Mouse (Mus musculus) midbrain, embryonic 16.5 days (tissue): ENCODE measurements at regions not wholly inside any gene's neighbourhood (a gene's known extent, or its start where the extent isn't known, plus 50 kb on each side); places are given as distances from the start of the nearest gene placed in this dataset.

Source experiments
- ATAC-seq: fragments of 200-750 bp; cut with Nextera tagmentation; 2 replicates; pipeline ENCODE4 v1.8.0; 2017; ENCODE audit warnings: moderate TSS enrichment
- H3K27ac ChIP-seq: fragments of 300-500 bp; sonication (generic); 2 replicates; pipeline ENCODE4 v1.5.1; 2014; ENCODE audit warnings: mild to moderate bottlenecking, low read length, mixed read lengths
- H3K27me3 ChIP-seq: fragments of 300-500 bp; sonication (generic); 2 replicates; pipeline ENCODE4 v1.6.1; 2014; ENCODE audit warnings: low read depth, low read length, mixed read lengths; ENCODE audit not compliant: control insufficient read depth, insufficient read depth
- H3K36me3 ChIP-seq: fragments of 300-500 bp; sonication (generic); 2 replicates; pipeline ENCODE4 v1.6.1; 2014; ENCODE audit warnings: mild to moderate bottlenecking, low read length, moderate library complexity, mixed read lengths; ENCODE audit not compliant: control insufficient read depth, insufficient read depth
- H3K4me1 ChIP-seq: fragments of 300-500 bp; sonication (generic); 2 replicates; pipeline ENCODE4 v1.6.1; 2014; ENCODE audit warnings: mild to moderate bottlenecking, low read length, mixed read lengths; ENCODE audit not compliant: control insufficient read depth, insufficient read depth
- H3K4me2 ChIP-seq: fragments of 300-500 bp; sonication (generic); 2 replicates; pipeline ENCODE4 v1.6.1; 2014; ENCODE audit warnings: mild to moderate bottlenecking, low read length, mixed read lengths
- H3K4me3 ChIP-seq: fragments of 300-500 bp; sonication (generic); 2 replicates; pipeline ENCODE4 v1.5.1; 2014; ENCODE audit warnings: low read depth, mild to moderate bottlenecking, low read length, moderate library complexity, mixed read lengths
- H3K9ac ChIP-seq: fragments of 300-500 bp; sonication (generic); 2 replicates; pipeline ENCODE4 v1.6.1; 2014; ENCODE audit warnings: low read depth, low read length, mixed read lengths
- H3K9me3 ChIP-seq: fragments of 300-500 bp; sonication (generic); replicated peaks from 2 replicates; pipeline ENCODE4 v1.6.1; 2014; ENCODE audit warnings: mild to moderate bottlenecking, low read length, mixed read lengths; ENCODE audit not compliant: control insufficient read depth, poor library complexity, severe bottlenecking
- WGBS: fragments of 180-500 bp; shearing (Covaris S2); extraction: QIAGEN DNeasy Blood & Tissue Kit; methylation state at CpG from one replicate; pipeline ENCODE4 v1.1.7; 2014; 5-methylcytosine and 5-hydroxymethylcytosine counted together

DNA sequence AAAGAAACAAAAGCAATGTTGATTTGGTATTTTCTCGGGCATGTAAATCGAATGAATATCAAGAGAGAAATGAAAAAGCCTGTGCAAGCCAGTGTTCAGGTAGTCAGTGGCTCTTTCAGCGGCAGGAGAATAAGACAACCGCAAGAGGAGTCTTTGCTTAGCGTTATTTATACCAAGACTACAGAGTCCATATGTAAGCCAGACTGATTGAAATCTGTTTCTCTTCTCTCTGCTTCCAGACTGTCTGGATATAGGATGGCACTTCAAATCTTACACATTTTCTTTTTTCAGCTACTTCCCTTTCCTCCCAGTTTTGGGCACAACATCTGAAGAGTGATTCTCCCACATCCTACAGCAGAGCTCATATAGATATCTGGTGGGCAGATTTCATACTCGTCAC, 105.9 kb upstream of the Tmco5 start:
- Histone ChIP-seq H3K36me3 (no peaks in the 10 kb centered on the region), H3K27ac (no peak overlapping the region), H3K9ac (no peak overlapping the region), H3K4me1 (peaks cover 2% of the 10 kb centered on the region; the same call in 1 of the 2 replicates), H3K9me3 (no peaks in the 10 kb centered on the region), H3K4me3 (no peak overlapping the region), H3K27me3 (no peaks in the 10 kb centered on the region), H3K4me2 (no peak overlapping the region)
- no peak for ATAC-seq
- 87% methylated on average over 6 of the region's 6 CpGs for WGBS

DNA sequence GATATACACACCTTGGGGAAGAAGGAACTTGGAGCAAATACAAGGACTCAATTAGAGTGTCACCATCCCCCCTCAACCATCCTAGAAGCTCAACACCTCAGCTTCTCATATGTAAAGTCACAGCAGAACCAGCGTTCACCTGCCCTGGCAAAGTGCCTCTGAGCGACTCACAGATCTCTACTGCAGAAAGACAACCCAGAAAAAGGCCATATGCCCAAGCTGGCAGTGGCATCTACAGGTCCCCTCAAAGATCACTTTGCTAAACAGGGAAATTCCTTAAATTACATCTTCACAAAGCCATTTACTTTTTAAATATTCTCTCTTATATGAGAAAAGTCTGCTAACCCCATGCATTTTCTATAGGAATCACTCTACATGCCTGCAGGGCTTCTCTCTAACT, 78.3 kb upstream of the Tmco5 start:
- no peak overlapping the region for H3K27ac ChIP-seq
- ATAC-seq, result no peak
- H3K27me3 ChIP-seq, result no peaks in the 10 kb centered on the region
- no peak overlapping the region for H3K4me2 ChIP-seq
- no peak overlapping the region for H3K9ac ChIP-seq
- no peaks in the 10 kb centered on the region for H3K36me3 ChIP-seq
- H3K4me3 ChIP-seq, result no peak overlapping the region
- 92% methylated on average over 2 of the region's 2 CpGs for WGBS
- no peaks in the 10 kb centered on the region for H3K9me3 ChIP-seq
- no peaks in the 10 kb centered on the region for H3K4me1 ChIP-seq

DNA sequence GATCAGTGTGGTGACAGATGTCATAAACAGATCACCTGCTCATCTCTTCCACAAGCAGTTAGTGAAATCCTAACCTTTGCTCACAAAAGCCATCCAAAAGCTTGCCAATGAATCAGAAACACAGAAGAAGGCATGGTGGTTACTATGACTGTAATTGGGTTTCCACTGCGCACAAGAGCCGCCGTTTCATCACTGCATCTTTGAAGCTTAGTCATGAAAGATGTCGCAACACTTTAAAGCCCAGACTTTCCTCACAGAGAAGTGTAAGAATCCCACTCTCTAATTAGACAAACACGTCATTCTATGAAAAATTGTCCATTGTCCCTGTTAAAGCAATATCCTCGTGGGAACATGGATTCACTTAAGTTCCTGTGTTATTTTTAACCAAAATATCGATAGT, 76.9 kb upstream of the Tmco5 start:
- no peaks in the 10 kb centered on the region for H3K9me3 ChIP-seq
- no peaks in the 10 kb centered on the region for H3K27me3 ChIP-seq
- 84% methylated on average over 7 of the region's 7 CpGs for WGBS
- no peaks in the 10 kb centered on the region for H3K4me1 ChIP-seq
- no peak overlapping the region for H3K4me2 ChIP-seq
- H3K9ac ChIP-seq, result no peak overlapping the region
- H3K4me3 ChIP-seq, result no peak overlapping the region
- no peaks in the 10 kb centered on the region for H3K36me3 ChIP-seq
- no peak for ATAC-seq
- H3K27ac ChIP-seq, result no peak overlapping the region

DNA sequence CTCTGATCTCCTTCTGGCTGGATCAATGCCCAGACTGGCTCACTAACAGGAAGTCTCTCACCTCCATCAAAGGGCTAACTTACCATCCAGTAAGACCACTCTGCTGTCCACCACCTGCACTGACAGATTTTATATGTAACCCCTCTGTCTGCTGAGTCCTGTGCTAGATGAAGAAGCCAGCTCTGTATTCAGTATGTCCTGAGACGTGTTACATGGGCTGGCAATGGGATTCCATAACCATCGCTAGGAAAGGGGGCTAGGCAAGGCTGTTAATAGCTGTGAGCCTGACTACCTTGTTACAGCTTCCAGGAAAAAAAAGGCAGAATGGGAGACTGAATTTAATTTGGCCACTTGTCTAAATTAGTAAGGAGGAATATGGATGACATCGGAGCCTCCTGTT, 71.3 kb upstream of the Tmco5 start:
- no peak overlapping the region for H3K9ac ChIP-seq
- H3K27me3 ChIP-seq, result no peaks in the 10 kb centered on the region; the same call in 1 of the 2 replicates
- H3K9me3 ChIP-seq, result no peaks in the 10 kb centered on the region
- H3K4me3 ChIP-seq, result no peak overlapping the region
- ATAC-seq, result peak; percentile 44; the same call in 1 of the 2 replicates
- no peak overlapping the region; the same call in 1 of the 2 replicates for H3K27ac ChIP-seq
- no peak overlapping the region for H3K4me2 ChIP-seq
- WGBS, result 46% methylated on average over 3 of the region's 3 CpGs
- H3K36me3 ChIP-seq, result no peaks in the 10 kb centered on the region
- H3K4me1 ChIP-seq, result 0 out of 2 replicates have a peak, but pooled peaks cover 2% of the 10 kb centered on the region

DNA sequence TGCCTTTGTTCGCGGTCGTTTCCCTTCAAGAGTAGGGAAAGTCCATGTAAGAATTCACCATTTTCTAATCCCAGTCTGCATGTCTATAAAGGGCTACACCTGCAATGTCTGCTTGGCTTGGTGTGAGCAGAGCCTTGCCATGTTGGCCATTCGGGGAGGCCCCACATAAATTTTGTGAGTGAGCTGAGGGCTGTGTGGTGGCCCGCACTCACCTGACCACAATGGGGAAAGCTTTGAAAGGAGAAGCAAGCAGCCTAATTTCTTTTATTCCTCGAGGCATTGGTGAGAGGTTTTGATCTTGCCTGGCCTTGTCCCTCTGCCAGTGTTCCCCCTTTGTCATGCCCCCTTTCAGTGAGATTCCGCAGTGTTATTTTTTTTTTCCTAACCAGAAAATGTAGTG, 70.9 kb upstream of the Tmco5 start:
- Histone ChIP-seq H3K4me2 (no peak overlapping the region), H3K4me3 (no peak overlapping the region), H3K27me3 (no peaks in the 10 kb centered on the region; the same call in 1 of the 2 replicates), H3K9me3 (no peaks in the 10 kb centered on the region), H3K9ac (no peak overlapping the region), H3K36me3 (no peaks in the 10 kb centered on the region), H3K4me1 (peaks cover 5% of the 10 kb centered on the region; the same call in 1 of the 2 replicates), H3K27ac (peak overlapping the region; percentile 28; the same call in 1 of the 2 replicates)
- no peak; the same call in 1 of the 2 replicates for ATAC-seq
- 27% methylated on average over 7 of the region's 7 CpGs for WGBS

DNA sequence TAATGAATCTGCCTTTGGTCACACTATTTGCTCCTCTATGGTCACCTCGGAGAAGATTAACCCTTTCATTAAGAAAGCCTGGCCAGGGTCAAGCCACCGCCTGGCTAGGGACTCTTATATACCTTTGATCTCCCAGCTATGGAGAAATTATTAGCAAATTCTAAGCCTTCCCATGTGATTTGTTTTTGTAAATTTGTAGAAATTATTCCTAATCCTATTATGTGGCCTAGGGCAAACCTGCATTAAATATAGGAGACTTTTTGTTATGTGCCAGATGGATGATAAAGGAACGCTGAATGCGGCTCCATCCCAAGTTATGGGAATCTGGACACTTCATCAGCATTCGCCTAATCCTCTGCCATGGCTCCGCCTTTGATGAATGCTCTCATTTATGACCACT, 70.4 kb upstream of the Tmco5 start:
- H3K4me3 ChIP-seq, result no peak overlapping the region
- no peaks in the 10 kb centered on the region for H3K9me3 ChIP-seq
- no peak overlapping the region for H3K27ac ChIP-seq
- H3K9ac ChIP-seq, result no peak overlapping the region
- H3K27me3 ChIP-seq, result no peaks in the 10 kb centered on the region; the same call in 1 of the 2 replicates
- peak; percentile 57; the same call in 1 of the 2 replicates for ATAC-seq
- 26% methylated on average over 6 of the region's 6 CpGs for WGBS
- no peaks in the 10 kb centered on the region for H3K36me3 ChIP-seq
- peaks cover 6% of the 10 kb centered on the region; the same call in 1 of the 2 replicates for H3K4me1 ChIP-seq
- H3K4me2 ChIP-seq, result no peak overlapping the region

DNA sequence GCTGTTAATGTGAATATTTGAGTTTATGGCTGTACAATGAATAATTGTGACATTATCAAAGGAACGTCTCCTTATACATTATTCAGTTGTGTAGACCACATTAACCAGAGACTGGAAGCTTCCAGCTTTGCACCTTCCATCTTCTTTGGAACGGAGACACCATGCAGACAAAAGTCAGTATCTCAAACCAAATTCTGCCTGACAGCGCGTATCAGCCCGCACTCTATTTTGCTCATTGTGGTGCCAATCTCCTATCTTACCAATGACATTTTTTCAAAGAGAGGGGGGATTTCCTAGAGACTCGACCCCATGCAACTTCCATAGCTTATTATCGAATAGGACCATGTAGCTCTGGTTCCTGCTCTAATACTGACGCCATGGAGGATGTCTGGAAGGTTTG, 69.9 kb upstream of the Tmco5 start:
- WGBS, result 34% methylated on average over 8 of the region's 8 CpGs
- H3K27me3 ChIP-seq, result no peaks in the 10 kb centered on the region; the same call in 1 of the 2 replicates
- no peaks in the 10 kb centered on the region for H3K9me3 ChIP-seq
- H3K4me2 ChIP-seq, result no peak overlapping the region
- no peak overlapping the region for H3K27ac ChIP-seq
- H3K9ac ChIP-seq, result no peak overlapping the region
- peaks cover 6% of the 10 kb centered on the region; the same call in 1 of the 2 replicates for H3K4me1 ChIP-seq
- peak; percentile 56 for ATAC-seq
- no peaks in the 10 kb centered on the region for H3K36me3 ChIP-seq
- no peak overlapping the region for H3K4me3 ChIP-seq

DNA sequence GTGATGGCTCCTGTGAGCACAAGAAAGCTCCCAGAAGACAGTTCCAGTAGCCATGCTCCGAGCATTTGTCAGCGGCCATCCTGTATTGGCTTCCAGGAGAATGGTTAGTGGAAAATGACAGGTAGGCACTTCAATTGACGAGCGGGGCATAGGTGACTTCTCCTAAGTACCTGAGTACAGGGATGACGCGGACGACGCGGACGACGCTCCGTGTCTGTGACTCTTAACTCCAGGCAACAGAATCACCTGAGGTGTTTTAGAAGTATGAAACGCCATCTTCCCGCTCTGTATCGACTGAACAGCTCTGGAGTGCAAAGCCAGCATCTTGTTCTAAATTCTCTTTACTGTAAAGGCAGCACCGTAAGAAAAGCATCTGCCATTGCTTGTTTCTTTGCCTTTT, 68.4 kb upstream of the Tmco5 start:
- H3K4me1 ChIP-seq, result peaks cover 6% of the 10 kb centered on the region; the same call in 1 of the 2 replicates
- no peaks in the 10 kb centered on the region for H3K9me3 ChIP-seq
- no peak for ATAC-seq
- H3K4me3 ChIP-seq, result no peak overlapping the region
- H3K36me3 ChIP-seq, result no peaks in the 10 kb centered on the region
- H3K27me3 ChIP-seq, result no peaks in the 10 kb centered on the region; the same call in 1 of the 2 replicates
- 90% methylated on average over 16 of the region's 16 CpGs for WGBS
- no peak overlapping the region for H3K9ac ChIP-seq
- no peak overlapping the region for H3K27ac ChIP-seq
- no peak overlapping the region for H3K4me2 ChIP-seq

DNA sequence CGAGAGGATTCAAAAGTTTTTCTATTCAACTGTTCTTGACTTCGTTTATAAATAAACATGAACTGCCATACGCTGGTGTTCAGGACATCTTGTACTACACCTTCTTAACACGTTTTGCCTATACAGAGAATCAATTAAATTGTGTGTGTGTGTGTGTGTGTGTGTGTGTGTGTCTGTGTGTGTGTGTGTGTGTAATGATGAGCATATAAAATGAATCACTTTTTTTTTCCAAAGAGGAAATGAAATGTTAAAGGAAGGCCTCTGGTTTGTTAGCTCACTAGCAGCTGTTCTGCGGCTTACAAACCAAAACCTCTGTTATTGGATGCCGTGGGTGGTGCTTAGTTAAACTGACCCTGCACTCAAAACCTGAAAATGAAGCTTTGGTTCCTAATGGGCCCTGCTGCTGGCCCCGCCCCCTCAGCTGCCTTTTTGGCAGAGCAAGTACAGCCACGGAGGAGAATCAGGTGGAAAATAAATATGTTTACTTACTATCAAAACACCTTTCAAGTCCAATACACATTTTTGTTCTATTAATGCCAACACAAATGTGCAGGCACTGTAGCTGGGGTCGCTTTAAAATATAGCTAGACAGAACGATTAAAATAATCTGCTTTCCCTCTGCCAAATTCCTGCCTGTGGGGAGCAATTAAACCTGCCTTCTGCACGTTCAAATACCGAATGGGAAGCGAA, 65.5 kb upstream of the Tmco5 start:
- Histone ChIP-seq H3K9me3 (no peaks in the 10 kb centered on the region), H3K27ac (0 out of 2 replicates have a peak overlapping the region, but pooled peaks have one; percentile 5), H3K27me3 (no peaks in the 10 kb centered on the region; the same call in 1 of the 2 replicates), H3K36me3 (no peaks in the 10 kb centered on the region), H3K9ac (no peak overlapping the region), H3K4me1 (peaks cover 6% of the 10 kb centered on the region), H3K4me2 (peak overlapping the region; percentile 21; the same call in 1 of the 2 replicates), H3K4me3 (no peak overlapping the region)
- WGBS, result 20% methylated on average over 13 of the region's 13 CpGs
- no peak for ATAC-seq
